Mouse (Mus musculus) brain, embryonic 18.5 days (tissue): Measurements from ENCODE around the gene Oaz3.

Experiments
- DNase-seq: peaks from one replicate; pipeline ENCODE4 v3.0.0-alpha.2; 2012; ENCODE audit warnings: low read depth, low spot score

Oaz3 gene

GRCm38 (mm10) chr3:94456529-94457000 lies 12.8 kb upstream of the Oaz3 start:
- DNase-seq = peak; percentile 85

- DNase-seq = no peak
Measured at GRCm38 (mm10) chr3:94449377-94449776, 5.7 kb upstream of the Oaz3 start.

GRCm38 (mm10) chr3:94442951-94443596 lies 641 bp downstream of the Oaz3 start, which contains the start of gene Mrpl9:
Gene Mrpl9, plus strand, starts transcription at chr3:94443318.
- peak; percentile 80 for DNase-seq

GRCm38 (mm10) chr3:94441182-94441581 lies 2.5 kb downstream of the Oaz3 start:
- no peak for DNase-seq

- no peak for DNase-seq
Measured at GRCm38 (mm10) chr3:94436420-94436819, 7.3 kb downstream of the Oaz3 start.

- DNase-seq = no peak
Measured at GRCm38 (mm10) chr3:94434305-94434704, 9.4 kb downstream of the Oaz3 start.

GRCm38 (mm10) chr3:94430980-94431379 lies 12.7 kb downstream of the Oaz3 start:
- no peak for DNase-seq

GRCm38 (mm10) chr3:94413031-94413679 lies 30.6 kb downstream of the Oaz3 start, which contains the start of gene Tdrkh:
Gene Tdrkh, plus strand, starts transcription at chr3:94413273.
- peak; percentile 97 for DNase-seq

GRCm38 (mm10) chr3:94412530-94412929 lies 31.2 kb downstream of the Oaz3 start:
- DNase-seq = no peak

GRCm38 (mm10) chr3:94405561-94405960 lies 38.2 kb downstream of the Oaz3 start:
- DNase-seq = no peak

GRCm38 (mm10) chr3:94404366-94405054 lies 39.2 kb downstream of the Oaz3 start:
- DNase-seq = no peak

GRCm38 (mm10) chr3:94402451-94402850 lies 41.3 kb downstream of the Oaz3 start:
- DNase-seq = no peak

- DNase-seq = no peak
Measured at GRCm38 (mm10) chr3:94399663-94400310, 43.9 kb downstream of the Oaz3 start.

- no peak for DNase-seq
Measured at GRCm38 (mm10) chr3:94398943-94399481, 44.7 kb downstream of the Oaz3 start.

- no peak for DNase-seq
Measured at GRCm38 (mm10) chr3:94398217-94398616, 45.5 kb downstream of the Oaz3 start, which contains the start of gene Lingo4. Gene Lingo4, plus strand, starts transcription at chr3:94398517.

- no peak for DNase-seq
Measured at GRCm38 (mm10) chr3:94396851-94397250, 46.9 kb downstream of the Oaz3 start.

GRCm38 (mm10) chr3:94396336-94396735 lies 47.4 kb downstream of the Oaz3 start:
- DNase-seq = no peak

- no peak for DNase-seq
Measured at GRCm38 (mm10) chr3:94393049-94393448, 50.7 kb downstream of the Oaz3 start.

GRCm38 (mm10) chr3:94392128-94392527 lies 51.6 kb downstream of the Oaz3 start:
- no peak for DNase-seq

GRCm38 (mm10) chr3:94391001-94391400 lies 52.7 kb downstream of the Oaz3 start:
- DNase-seq = no peak

GRCm38 (mm10) chr3:94389420-94389819 lies 54.3 kb downstream of the Oaz3 start:
- no peak for DNase-seq

GRCm38 (mm10) chr3:94388047-94388446 lies 55.7 kb downstream of the Oaz3 start:
- DNase-seq = no peak
